Mouse (Mus musculus) bone marrow, adult 2 months (tissue): ENCODE measurements around the gene Olfr194. TPM values are rescaled to one million over a fixed set of nuclear protein-coding genes. Genes with fewer than 3 reads are reported as not detected.

Experiments used
- H3K27ac ChIP-seq: fragments of 200-500 bp; 2 replicates; pipeline ENCODE4 v1.5.1; 2012; ENCODE audit warnings: low read depth, mild to moderate bottlenecking, control low read depth, inconsistent platforms, low read length; ENCODE audit not compliant: control insufficient read depth, poor library complexity, insufficient read depth
- H3K4me1 ChIP-seq: fragments of 200-500 bp; 2 replicates; pipeline ENCODE4 v1.6.1; 2011; ENCODE audit warnings: low read length; ENCODE audit not compliant: control insufficient read depth, insufficient read depth
- H3K4me3 ChIP-seq: fragments of 200-500 bp; replicated peaks from 2 replicates; pipeline ENCODE3; 2011; ENCODE audit warnings: mild to moderate bottlenecking, low read depth, low read length, control low read depth; ENCODE audit not compliant: control insufficient read depth
- CTCF ChIP-seq: fragments of 200-500 bp; IDR thresholded peaks from 2 replicates; pipeline ENCODE4 v1.5.1; 2011; ENCODE audit warnings: low read length, control low read depth; ENCODE audit not compliant: control insufficient read depth, insufficient read depth
- POLR2A ChIP-seq: fragments of 200-500 bp; IDR thresholded peaks from 2 replicates; pipeline ENCODE4 v1.6.1; 2011; ENCODE audit warnings: low read depth, mild to moderate bottlenecking, control low read depth, low read length, borderline replicate concordance; ENCODE audit not compliant: control insufficient read depth
- WGBS: fragments of 180-500 bp; shearing (Covaris S2); methylation state at CpG from one replicate; pipeline ENCODE4 v1.1.7; 2018; 5-methylcytosine and 5-hydroxymethylcytosine counted together
- polyA plus RNA-seq: library from polyadenylated mRNA; stranded (reverse); fragments of >200 nt; gene quantifications from 2 replicates; pipeline ENCODE4 v1.2.4, GENCODE M21; 2011; ENCODE audit warnings: low replicate concordance; ENCODE audit not compliant: missing spikeins, insufficient read depth, insufficient read length

Olfr194 gene
- polyA plus RNA-seq, 1 experiment, result not detected

DNA sequence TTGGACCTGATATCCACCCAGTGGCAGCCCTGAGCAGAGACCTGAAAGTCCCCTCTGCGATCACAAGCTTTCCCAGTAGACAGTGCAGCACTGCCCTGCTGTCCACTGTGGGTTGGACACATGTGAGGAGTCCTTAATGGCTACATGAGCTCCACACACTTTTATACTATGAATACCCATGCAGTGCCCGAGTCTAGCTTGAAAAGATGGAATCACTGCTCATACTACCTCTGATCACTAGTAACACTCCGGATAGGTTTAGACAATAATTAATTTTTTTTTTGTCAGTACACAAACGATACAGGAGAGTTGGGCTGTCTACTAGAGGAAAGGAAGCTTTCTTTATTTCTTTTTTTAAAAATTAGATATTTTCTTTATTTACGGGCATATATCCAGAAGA, 43.0 kb downstream of the Olfr194 start, which contains the start of gene Olfr190:
Gene Olfr190 (minus strand): TSS at position 101 of the 400 bp plus-strand sequence.
- Histone ChIP-seq H3K4me3 (no peak within 1 kb of the TSS), H3K4me1 (no peaks in the 10 kb centered on the region), H3K27ac (no peak within 1 kb of the TSS)
- TF ChIP-seq POLR2A, result no peak
- TF ChIP-seq CTCF, result no peak
- 75% methylated on average over 5 of the region's 5 CpGs for WGBS

DNA sequence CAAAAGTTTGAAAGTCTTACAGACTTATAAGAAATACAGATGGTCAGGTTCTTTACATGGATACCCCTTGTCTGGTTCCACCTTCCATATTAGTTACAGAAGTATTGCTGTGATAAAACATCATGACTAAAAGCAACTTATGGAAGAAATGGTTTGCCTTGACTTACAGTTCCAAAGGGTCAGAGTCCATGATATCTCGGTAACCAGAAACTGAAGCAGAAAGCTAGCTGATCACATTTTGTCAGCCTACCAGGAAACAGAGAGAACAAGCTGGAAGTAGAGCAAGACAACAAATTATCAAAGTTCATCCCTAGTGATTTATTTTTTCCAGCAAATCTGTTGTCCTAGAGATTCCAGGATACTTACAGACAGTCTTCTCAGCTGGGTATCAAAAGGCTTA, 47.3 kb downstream of the Olfr194 start:
- TF ChIP-seq POLR2A (no peak), CTCF (no peak)
- Histone ChIP-seq H3K4me1 (no peaks in the 10 kb centered on the region), H3K4me3 (no peak overlapping the region), H3K27ac (no peak overlapping the region)
- 78% methylated on average over 1 of the region's 1 CpGs for WGBS

DNA sequence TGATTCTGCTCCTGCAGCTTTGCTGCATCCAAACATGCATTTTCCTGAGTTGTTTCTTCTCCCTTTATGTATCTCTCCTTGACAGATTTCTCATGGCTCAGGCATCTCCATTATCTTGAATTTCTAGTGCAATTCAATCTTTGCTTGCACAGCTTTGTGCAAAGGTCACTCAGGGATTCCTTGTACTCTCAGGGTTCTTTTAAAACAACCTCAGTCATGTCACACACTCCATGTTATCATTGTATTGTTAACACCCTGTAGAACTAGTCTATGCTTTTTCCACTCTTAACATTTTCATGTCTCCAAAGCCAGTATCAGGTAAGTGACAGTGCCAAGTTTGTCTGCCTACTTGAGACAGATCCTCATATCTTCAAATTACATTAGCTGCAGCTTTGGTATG, 49.1 kb downstream of the Olfr194 start:
- no peak for TF ChIP-seq POLR2A
- no peak for TF ChIP-seq CTCF
- Histone ChIP-seq H3K27ac (no peak overlapping the region), H3K4me3 (no peak overlapping the region), H3K4me1 (no peaks in the 10 kb centered on the region)

Other genes with a start within 250 kb of the Olfr194 start
- not detected in 2 replicates for gene Olfr177, start 246.3 kb downstream of the Olfr194 start, polyA plus RNA-seq
- not detected in 2 replicates for gene Olfr178, start 229.0 kb downstream of the Olfr194 start, polyA plus RNA-seq
- not detected in 2 replicates for gene Olfr181, start 192.3 kb downstream of the Olfr194 start, polyA plus RNA-seq
- gene Olfr180, start 191.7 kb downstream of the Olfr194 start, polyA plus RNA-seq, result not detected in 2 replicates
- gene Olfr183, start 125.7 kb downstream of the Olfr194 start, polyA plus RNA-seq, result not detected in 2 replicates
- not detected in 2 replicates for gene Olfr186, start 90.8 kb downstream of the Olfr194 start, polyA plus RNA-seq
- not detected in 2 replicates for gene Olfr187, start 81.3 kb downstream of the Olfr194 start, polyA plus RNA-seq
- 0.32 TPM in 1 of 2 replicates, not detected in the other for gene Olfr190, start 43.1 kb downstream of the Olfr194 start, polyA plus RNA-seq
- not detected in 2 replicates for gene Olfr191, start 31.2 kb downstream of the Olfr194 start, polyA plus RNA-seq
- gene Olfr193, start 9.2 kb downstream of the Olfr194 start, polyA plus RNA-seq, result not detected in 2 replicates
- gene Olfr195, start 26.0 kb upstream of the Olfr194 start, polyA plus RNA-seq, result not detected in 2 replicates
- gene Olfr196, start 49.4 kb upstream of the Olfr194 start, polyA plus RNA-seq, result not detected in 2 replicates
- gene Olfr198, start 82.5 kb upstream of the Olfr194 start, polyA plus RNA-seq, result not detected in 2 replicates
- not detected in 2 replicates for gene Olfr199, start 98.7 kb upstream of the Olfr194 start, polyA plus RNA-seq
- gene Olfr201, start 151.6 kb upstream of the Olfr194 start, polyA plus RNA-seq, result not detected in 2 replicates
- gene Olfr202, start 165.7 kb upstream of the Olfr194 start, polyA plus RNA-seq, result not detected in 2 replicates
- gene Olfr203, start 177.8 kb upstream of the Olfr194 start, polyA plus RNA-seq, result not detected in 2 replicates
- gene Olfr204, start 197.2 kb upstream of the Olfr194 start, polyA plus RNA-seq, result not detected in 2 replicates
- not detected in 2 replicates for gene Olfr205, start 210.1 kb upstream of the Olfr194 start, polyA plus RNA-seq
- not detected in 2 replicates for gene Olfr206, start 228.2 kb upstream of the Olfr194 start, polyA plus RNA-seq
- not detected in 2 replicates for gene Olfr209, start 242.9 kb upstream of the Olfr194 start, polyA plus RNA-seq